Mouse (Mus musculus): ENCODE measurements around the gene Lypd6b.

The Lypd6b gene

DNA sequence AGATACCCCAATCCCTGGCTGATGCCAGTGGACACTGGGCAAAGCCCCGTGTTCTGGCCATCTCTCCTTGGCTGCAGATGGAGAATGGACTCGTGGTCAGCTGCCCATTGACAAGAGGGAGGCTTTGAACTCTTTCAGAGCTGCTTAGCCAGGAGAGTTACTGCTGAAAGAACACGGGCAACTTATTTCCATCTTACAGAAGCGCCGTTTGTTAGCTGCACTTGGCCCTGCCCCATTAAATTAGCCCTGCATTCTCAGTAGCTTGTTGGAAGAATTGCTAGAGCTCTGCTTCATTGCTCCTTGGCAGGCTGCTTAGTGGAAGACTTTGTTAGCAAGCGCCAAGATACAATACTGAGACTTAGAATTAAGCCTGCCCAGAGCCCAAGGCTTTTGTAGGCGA lies 81.6 kb downstream of the Lypd6b start:
- DNase-seq (ENCODE audit: low spot score in 2 of 2): peak; percentile 19 to 67

DNA sequence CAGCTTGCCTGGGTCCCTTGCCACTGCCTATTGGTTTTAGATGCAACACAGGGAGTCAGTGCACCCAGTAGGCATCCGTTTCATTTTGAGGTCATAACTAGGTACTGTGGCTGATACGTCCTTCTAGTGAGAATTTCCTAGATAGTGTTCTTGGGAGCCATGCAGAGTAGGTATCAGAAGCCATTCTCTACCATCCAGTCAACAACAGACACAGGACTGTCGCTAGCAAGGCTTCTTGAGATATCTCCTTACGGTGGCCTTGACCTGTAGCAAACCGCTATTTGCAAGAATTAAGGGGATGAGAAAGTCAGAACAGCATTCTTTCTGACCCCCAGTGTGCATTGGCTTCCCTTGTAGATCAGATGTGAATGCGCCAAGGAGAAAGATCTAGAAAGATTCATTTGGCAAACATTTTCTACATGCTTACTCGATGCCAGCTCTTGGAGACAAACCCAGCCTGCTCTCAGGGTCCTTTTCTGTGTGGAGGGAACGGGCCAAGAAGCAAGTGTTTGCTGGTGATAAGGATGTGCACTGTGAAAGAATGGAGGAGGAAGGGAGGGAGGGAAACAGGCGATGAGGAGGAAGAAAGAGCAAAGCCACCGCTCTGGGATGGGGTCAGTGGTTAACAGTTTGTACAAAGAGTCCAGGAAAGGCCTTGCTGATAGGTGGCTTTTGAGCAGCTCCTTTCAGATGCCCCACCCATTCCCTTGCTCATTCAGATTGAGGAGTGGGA lies 82.5 kb downstream of the Lypd6b start:
- DNase-seq (ENCODE audit: low spot score in 2 of 2): no peak

DNA sequence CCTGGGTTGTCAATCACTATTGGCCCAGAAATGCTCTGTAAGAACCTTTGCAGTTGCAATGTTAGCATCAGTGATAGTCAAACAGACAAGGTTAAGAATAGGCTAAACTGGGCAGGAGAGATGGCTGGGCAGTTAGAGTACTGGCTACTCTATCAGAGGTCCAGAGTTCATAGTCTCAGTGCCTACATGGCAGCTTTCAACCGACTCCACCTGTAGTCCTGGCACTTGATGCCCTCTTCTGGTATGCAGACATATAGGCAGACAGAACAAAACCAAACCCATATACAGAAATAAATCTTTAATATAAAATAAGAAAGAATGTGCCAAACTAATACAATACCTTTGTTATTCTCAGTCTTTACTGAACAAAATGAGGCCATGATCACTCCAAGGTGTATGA lies 83.5 kb downstream of the Lypd6b start:
- DNase-seq (ENCODE audit: low spot score in 2 of 2): no peak

- DNase-seq (ENCODE audit: low spot score in 2 of 2): no peak
Observed at GRCm38 (mm10) chr2:49880507-49880906, 93.0 kb downstream of the Lypd6b start.

GRCm38 (mm10) chr2:49881002-49881401 lies 93.5 kb downstream of the Lypd6b start:
- no peak for DNase-seq (ENCODE audit: low spot score in 2 of 2)

GRCm38 (mm10) chr2:49882461-49882860 lies 95.0 kb downstream of the Lypd6b start:
- DNase-seq (ENCODE audit: low spot score in 2 of 2): no peak

DNA sequence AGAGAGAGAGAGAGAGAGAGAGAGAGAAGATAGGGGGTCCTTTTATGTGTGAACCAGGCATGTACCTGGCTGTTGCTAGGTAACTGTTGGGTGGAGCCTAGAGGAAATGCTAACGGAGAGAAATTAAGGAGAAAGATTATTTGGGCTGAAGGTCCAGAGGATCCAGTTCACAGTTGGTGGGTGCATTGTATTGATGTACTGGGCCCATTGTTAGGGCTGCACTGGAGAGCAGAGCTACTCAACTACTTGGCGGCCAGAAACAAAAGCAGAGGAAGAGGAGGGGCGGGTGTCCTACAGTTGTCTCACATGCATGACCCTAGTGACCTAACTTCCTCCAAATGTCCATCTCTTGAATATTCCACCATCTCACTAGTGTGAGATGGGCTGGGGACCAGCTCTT lies 96.5 kb downstream of the Lypd6b start:
- DNase-seq (ENCODE audit: low spot score in 2 of 2): no peak

DNA sequence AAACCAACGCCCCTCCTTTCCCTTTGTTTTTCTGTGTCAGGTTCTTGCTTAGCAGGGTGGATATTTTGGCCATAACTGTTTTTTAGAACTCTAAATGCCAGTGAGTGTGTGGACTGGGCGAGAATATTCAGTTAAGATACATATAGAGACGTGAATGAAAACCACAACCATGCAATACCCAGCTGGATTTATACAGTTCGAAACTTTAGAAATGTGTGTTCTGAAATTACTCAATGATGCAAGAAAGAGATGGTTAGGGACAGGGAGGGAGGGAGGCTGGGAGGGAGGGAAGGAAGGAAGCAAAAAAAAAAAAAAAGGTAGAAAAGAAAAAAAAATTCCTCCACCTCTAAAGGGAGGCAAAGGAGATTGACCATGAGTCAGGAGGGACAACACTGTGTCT lies 98.7 kb downstream of the Lypd6b start:
- no peak for DNase-seq (ENCODE audit: low spot score in 2 of 2)

DNA sequence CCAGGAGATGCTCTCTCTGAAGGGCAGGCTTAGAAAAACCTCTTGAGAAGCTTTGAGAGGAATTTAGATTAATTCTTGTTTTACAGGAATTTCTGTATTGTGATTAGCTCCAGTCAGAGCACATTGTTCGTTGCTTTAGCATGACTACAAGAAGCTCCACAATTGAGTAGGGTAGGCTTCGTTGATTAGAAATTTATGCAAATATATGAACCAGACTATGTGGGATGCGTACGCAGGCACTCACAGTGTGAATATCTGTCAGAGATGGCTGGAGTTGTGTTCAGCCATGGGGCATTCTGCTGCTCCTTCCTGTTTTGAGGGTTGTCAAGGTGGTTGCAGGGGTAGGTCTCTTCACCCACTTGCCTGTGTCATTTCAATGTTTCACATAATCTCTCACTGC lies 100.9 kb downstream of the Lypd6b start:
- no peak for DNase-seq (ENCODE audit: low spot score in 2 of 2)

DNA sequence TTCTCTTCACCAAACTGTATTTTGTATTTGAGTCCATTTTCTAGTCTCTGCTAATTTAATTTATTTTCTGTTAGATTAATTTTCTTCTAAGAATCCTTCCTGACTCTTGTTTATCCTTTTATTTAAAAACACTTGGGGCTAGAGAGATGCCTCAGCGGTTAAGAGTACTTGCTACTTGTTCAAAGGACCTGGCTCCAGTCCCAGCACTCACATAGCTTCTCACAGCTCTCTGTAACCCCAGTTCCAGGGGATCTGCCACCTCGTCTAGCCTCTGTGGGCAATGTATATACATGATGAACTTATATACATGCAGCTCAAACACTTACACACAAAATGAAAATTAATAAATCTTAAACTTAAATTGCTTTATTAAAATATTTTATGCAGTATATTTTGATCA lies 103.2 kb downstream of the Lypd6b start:
- DNase-seq (ENCODE audit: low spot score in 2 of 2): no peak

DNA sequence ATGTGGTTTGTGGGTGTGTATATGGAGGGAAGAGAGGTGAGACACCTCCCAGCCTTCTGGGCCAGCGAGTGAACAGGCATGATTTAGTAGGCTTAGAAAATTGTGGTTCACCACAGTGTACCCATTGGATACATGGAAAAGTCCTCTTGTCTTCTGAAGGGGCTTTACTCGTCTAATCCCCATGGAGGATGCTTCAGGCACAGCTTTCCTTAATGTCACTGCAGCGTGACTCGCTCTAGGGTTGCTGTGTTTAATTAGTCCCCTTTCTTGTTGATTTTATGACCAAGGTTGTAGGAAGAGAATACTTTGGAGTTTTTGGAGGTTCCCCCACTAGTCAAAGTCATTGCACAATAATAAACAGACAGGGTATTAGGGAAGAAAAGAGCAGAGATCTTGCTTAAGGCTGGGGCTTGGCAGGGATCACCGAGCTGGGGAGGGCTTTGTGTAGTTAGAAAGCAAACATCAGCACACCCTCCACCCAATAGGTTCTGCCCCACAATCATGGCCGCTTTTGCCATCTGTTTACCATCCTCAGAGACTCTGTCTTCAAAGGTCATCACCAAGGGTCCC lies 122.4 kb downstream of the Lypd6b start:
- no peak for DNase-seq (ENCODE audit: low spot score in 2 of 2)

GRCm38 (mm10) chr2:49911296-49912034 lies 124.0 kb downstream of the Lypd6b start:
- no peak for DNase-seq (ENCODE audit: low spot score in 2 of 2)

DNA sequence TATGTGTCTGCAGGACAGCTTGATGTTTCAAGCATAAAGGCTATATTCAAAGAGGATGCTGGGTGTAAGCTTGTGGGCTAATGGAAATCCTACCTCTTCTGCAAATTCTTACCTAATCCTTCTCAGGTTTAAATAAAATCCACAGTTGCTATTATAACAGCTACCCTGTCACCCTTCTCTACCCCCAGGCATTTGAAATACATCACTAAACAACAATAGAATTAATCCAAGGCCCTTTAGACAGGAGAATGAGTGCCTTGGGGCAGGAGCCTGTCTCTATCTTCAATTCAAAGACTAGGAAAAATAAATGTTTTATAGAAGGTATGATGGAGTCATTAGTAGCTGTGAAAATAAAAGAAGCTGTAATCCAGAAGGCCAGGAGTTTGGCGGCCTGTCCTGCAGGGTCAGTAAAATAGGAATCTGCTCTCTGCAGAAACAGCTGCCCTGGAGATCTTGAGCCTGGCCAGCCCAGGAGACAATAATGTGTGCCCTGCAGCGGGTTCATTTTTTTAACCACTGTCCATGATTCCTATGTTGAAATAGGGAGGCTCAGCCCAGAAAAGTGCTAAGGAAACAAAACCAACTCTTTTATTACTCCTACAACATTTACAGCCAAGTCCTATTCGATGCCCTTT lies 124.9 kb downstream of the Lypd6b start:
- no peak for DNase-seq (ENCODE audit: low spot score in 2 of 2)

- no peak for DNase-seq (ENCODE audit: low spot score in 2 of 2)
Observed at GRCm38 (mm10) chr2:49917489-49917888, 130.0 kb downstream of the Lypd6b start.

DNA sequence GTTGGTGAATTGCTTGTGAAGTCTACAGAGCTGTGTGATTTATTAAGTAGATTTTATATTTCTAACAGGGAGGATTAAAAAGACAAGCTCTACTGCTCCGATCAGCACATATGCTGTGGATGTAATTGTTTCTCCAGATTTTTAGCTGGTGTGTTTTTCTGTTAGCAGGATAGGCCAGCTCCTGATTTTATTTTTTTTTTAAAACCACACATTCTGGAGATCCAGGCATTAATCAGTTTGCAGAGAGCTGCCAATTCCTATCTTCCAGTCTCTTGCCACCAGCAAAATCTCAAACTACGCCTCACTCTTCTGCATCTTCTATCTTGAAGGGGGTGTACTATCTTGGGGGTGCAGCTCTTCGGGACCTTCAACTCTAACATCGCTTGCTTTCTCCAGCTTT lies 130.6 kb downstream of the Lypd6b start:
- no peak for DNase-seq (ENCODE audit: low spot score in 2 of 2)

DNA sequence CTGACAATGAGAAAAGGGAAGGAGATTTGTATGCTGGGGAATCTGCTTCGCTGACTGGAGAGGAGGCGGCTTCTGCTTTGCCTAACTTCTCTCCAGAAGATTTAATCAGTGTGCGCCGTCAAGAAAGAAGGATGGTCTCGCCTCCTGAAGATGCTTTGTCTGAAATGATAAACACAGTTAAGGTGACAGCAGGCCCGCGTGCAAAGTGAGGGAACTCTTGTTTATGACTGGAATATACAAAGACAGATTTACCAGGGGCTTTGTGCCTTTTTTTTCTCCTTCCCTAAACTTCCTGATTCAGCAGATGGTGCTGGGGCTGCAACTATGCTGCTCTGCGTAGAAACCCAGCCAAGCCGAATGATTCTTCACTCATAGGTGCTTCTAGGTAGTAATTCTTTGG lies 131.2 kb downstream of the Lypd6b start:
- no peak for DNase-seq (ENCODE audit: low spot score in 2 of 2)

GRCm38 (mm10) chr2:49921948-49922347 lies 134.5 kb downstream of the Lypd6b start:
- DNase-seq (ENCODE audit: low spot score in 2 of 2): no peak

DNA sequence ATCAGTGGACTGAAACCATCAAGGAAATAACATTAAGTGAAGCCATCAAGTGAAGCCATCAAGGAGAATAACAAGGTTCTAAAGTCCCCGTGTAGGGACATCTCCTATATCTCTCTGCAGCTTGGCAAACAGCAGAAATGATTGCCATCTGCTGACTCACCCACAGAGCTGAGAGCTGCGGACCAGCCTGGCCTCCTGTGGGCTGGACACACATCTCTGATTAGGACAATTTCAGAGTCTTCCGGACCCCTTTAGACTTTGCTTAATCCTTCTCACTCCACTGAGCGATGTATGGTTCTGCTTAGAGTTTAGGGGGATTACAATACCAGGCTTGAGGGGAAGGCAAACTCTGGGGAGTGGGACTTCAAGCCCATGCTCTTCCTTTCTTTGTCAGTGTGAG lies 135.3 kb downstream of the Lypd6b start:
- DNase-seq (ENCODE audit: low spot score in 2 of 2): no peak

GRCm38 (mm10) chr2:49926186-49926585 lies 138.7 kb downstream of the Lypd6b start:
- no peak for DNase-seq (ENCODE audit: low spot score in 2 of 2)

DNA sequence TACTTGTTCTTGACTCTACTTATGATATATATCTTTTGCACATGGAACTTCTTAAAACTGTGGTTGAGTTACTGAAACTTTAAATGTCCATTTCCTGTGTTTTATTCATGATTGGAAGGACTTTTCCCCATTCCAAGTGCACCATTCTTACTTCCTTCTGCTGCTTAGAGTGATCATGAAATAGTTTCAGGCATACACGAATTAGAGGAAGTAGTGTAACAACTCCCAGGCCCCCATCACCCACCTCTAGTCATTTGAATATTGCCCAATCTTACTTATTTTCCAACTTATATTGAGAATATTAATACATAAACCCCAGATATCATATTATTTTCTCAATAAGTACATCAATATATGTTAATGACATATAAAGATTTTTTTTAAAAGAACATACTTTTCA lies 139.9 kb downstream of the Lypd6b start:
- DNase-seq (ENCODE audit: low spot score in 2 of 2): no peak

- DNase-seq (ENCODE audit: low spot score in 2 of 2): no peak
Observed at GRCm38 (mm10) chr2:49929931-49930330, 142.4 kb downstream of the Lypd6b start.

DNA sequence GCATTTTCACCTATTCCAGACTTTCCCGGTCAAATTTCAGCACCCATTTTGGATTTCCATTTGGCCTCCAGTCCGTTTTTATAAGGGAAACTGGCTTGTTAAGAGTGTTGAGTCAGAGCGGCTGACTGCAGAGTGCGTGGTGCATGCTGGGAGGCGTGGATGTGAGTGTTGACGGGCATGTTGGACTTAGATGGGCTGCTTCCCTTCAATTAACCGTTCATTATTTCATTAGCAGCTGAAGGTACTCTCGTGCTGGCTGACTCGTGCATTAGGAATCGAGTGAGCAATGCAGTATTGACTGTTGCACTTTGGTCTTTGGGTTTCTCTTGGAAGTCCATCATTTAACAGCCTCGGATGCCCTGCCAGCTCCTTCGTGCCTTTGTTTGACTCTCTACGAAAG lies 150.1 kb downstream of the Lypd6b start:
- DNase-seq (ENCODE audit: low spot score in 2 of 2): no peak

DNA sequence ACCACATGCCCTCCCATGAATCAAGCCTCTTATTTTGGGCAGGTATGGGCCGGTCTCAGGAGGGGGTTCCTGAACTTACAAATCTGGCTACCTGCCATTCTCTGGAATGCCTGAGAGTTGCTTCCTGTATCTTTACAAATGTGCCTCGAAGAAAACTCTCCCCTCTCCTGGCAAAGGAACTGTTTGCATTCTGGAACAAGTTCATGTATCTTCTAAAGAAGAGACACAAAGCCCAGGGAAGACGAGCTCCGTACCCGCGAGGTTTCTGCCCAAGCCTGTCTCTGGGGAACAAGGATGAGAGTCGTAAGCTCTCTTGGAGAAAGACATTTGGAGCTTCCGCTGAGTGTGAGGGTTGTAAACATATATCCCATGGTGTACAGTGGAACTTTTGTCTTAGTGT lies 150.8 kb downstream of the Lypd6b start:
- DNase-seq (ENCODE audit: low spot score in 2 of 2): no peak

Data from frontal cortex, postnatal 14 days (tissue).